Mouse (Mus musculus) midbrain, embryonic 13.5 days (tissue): ENCODE data around the gene Dlx4. TPM values are rescaled to one million over a fixed set of nuclear protein-coding genes. Genes with fewer than 3 reads are reported as not detected.
A peak's percentile ranks its signal among the peaks of the same experiment; 100 is the strongest.

Experiments used
- ATAC-seq: fragments of 200-750 bp; cut with Nextera tagmentation; 2 replicates; pipeline ENCODE4 v1.8.0; 2017; ENCODE audit warnings: mild to moderate bottlenecking, moderate TSS enrichment, moderate library complexity
- H3K27ac ChIP-seq: fragments of 300-500 bp; sonication (generic); 2 replicates; pipeline ENCODE4 v1.5.1; 2015; ENCODE audit warnings: inconsistent platforms, mild to moderate bottlenecking, moderate library complexity
- H3K27me3 ChIP-seq: fragments of 300-500 bp; sonication (generic); 2 replicates; pipeline ENCODE4 v1.6.1; 2015; ENCODE audit warnings: mild to moderate bottlenecking, inconsistent platforms
- H3K36me3 ChIP-seq: fragments of 300-500 bp; sonication (generic); 2 replicates; pipeline ENCODE4 v1.6.1; 2015; ENCODE audit warnings: mild to moderate bottlenecking, inconsistent platforms
- H3K4me1 ChIP-seq: fragments of 300-500 bp; sonication (generic); replicated peaks from 2 replicates; pipeline ENCODE4 v1.6.1; 2015; ENCODE audit warnings: inconsistent platforms
- H3K4me2 ChIP-seq: fragments of 300-500 bp; sonication (generic); replicated peaks from 2 replicates; pipeline ENCODE4 v1.6.1; 2015; ENCODE audit warnings: moderate library complexity, mild to moderate bottlenecking, inconsistent platforms
- H3K4me3 ChIP-seq: fragments of 300-500 bp; sonication (generic); replicated peaks from 2 replicates; pipeline ENCODE4 v1.5.1; 2015; ENCODE audit warnings: mild to moderate bottlenecking, inconsistent platforms
- H3K9ac ChIP-seq: fragments of 300-500 bp; sonication (generic); replicated peaks from 2 replicates; pipeline ENCODE4 v1.6.1; 2015; ENCODE audit warnings: mild to moderate bottlenecking, inconsistent platforms
- H3K9me3 ChIP-seq: fragments of 300-500 bp; sonication (generic); 2 replicates; pipeline ENCODE4 v1.6.1; 2016; ENCODE audit warnings: mild to moderate bottlenecking, inconsistent platforms
- WGBS: fragments of 180-500 bp; shearing (Covaris S2); methylation state at CpG from one replicate; pipeline ENCODE4 v1.1.7; 2015; 5-methylcytosine and 5-hydroxymethylcytosine counted together
- polyA plus RNA-seq: library from polyadenylated mRNA; unstranded; fragments of >200 nt; fragmentation: Nextera tagmentation; extraction: Ambion mirVana; gene quantifications from 2 replicates; pipeline ENCODE4 v1.2.1, GENCODE M21; 2015

Dlx4 gene
- polyA plus RNA-seq, 1 experiment from 2014 or later = not detected

DNA sequence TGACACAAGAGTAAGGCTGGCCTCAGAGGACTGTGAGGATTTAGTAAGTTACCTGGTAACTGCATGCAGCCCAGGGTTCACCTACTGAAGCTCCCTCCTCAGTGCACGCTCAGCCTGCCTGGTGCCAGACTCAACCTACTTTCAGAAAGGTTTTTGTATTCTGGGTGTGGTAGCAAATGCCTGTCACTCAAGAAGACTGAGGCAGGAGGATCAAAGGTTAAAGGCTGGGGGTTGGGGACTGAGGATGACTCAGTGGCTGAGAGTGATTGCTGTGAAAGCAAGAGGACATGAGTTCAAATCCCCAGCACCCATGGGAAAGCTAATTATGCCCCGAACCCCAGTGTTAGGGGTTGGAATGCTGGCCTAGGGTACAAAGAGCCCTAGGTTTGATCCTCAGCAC is 9.4 kb upstream of the Dlx4 start:
- 77% methylated on average over 2 of the region's 2 CpGs for WGBS
- H3K36me3 ChIP-seq = no peaks in the 10 kb centered on the region
- H3K9me3 ChIP-seq = no peaks in the 10 kb centered on the region
- no peak overlapping the region for H3K27ac ChIP-seq
- H3K4me3 ChIP-seq = no peak overlapping the region
- H3K9ac ChIP-seq = no peak overlapping the region
- peaks cover 42% of the 10 kb centered on the region for H3K27me3 ChIP-seq
- H3K4me1 ChIP-seq = peaks cover 1% of the 10 kb centered on the region; the same call in 1 of the 2 replicates
- no peak overlapping the region for H3K4me2 ChIP-seq
- no peak for ATAC-seq

DNA sequence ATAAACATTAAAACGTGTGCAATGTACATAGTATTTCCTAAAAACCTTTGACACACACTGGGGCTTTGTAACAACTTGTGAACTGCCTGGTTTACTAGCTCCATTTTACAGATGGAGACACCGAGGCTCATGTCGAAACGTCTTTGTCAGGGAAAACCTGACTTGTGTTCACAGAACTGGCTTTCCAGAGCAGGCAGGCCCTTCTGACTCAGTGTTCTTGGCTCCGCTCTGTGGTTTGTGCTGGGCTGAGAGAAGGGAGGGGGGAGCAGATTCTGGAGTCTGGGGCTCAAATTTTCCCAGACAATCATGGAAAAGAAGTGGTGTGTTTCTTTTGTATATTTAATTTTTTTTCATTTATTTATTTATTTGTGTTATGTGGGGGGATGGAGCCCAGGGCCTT is 7.6 kb upstream of the Dlx4 start:
- Histone ChIP-seq H3K4me2 (no peak overlapping the region), H3K9me3 (no peaks in the 10 kb centered on the region; the same call in 1 of the 2 replicates), H3K9ac (no peak overlapping the region), H3K27ac (no peak overlapping the region), H3K27me3 (peaks cover 60% of the 10 kb centered on the region), H3K4me1 (peaks cover 4% of the 10 kb centered on the region; the same call in 1 of the 2 replicates), H3K36me3 (no peaks in the 10 kb centered on the region), H3K4me3 (no peak overlapping the region)
- no peak for ATAC-seq
- WGBS = 79% methylated on average over 5 of the region's 5 CpGs

DNA sequence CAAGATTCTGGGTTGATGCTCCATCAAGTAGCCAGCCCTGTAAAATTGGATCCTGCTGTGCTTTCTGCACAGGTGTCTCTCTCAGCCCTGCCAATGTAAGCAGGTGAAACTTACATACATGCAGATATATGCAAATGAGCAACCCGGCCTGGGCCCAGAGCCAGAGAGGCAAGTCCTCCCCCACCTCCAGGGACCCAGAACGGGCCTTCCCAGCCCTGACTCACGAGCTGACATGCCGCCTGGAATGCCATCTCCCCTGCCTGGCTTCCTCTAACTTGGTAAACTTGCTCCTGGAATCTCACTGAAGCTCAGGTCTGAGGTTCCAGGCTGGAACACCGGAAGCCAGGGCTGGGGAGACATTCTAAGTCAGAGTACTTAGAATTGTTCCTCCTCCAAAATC is 7.1 kb upstream of the Dlx4 start:
- no peak overlapping the region for H3K4me3 ChIP-seq
- H3K27me3 ChIP-seq = peaks cover 66% of the 10 kb centered on the region
- H3K4me2 ChIP-seq = no peak overlapping the region
- peaks cover 4% of the 10 kb centered on the region; the same call in 1 of the 2 replicates for H3K4me1 ChIP-seq
- no peak for ATAC-seq
- no peak overlapping the region for H3K27ac ChIP-seq
- H3K36me3 ChIP-seq = no peaks in the 10 kb centered on the region
- H3K9ac ChIP-seq = no peak overlapping the region
- 31% methylated on average over 5 of the region's 5 CpGs for WGBS
- H3K9me3 ChIP-seq = no peaks in the 10 kb centered on the region; the same call in 1 of the 2 replicates

DNA sequence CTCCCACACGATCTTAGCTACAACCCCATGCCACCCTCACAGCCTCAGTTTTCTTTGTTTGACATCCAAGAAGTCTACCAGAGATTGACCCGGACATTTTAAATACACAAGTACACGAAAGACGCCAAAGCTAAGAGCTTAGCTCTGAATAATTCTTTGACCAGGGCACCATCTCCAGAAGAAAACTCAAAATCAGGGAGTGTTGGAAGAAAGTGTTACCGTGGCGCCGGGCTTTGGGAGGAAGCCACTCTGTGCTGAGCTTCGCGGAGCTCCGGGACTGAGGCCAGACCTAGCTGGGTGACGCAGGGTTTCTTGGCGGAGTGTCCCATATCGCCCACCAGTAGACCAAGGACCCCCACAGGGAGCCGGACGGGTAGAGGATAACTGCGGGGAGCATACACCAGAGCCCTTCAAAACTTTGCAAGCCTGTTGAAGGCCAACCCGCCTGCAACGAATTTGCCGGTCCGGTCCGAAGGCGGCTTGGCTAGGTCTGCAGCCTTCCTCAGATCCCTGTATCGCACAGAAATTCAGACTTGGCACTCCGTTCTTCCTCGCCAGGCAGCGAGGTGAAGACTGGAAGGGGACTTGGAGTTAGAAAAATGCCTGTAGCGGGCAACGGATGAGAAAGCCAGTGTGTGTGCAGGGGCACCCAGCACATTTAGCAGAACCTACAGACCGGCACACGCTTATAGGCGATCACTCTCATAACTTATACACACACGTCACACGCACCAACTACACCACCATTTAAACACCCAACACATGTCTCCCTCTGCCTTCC is 4.4 kb upstream of the Dlx4 start:
- H3K9ac ChIP-seq = no peak overlapping the region
- no peak overlapping the region for H3K4me2 ChIP-seq
- ATAC-seq = no peak
- peaks cover 12% of the 10 kb centered on the region for H3K4me1 ChIP-seq
- H3K36me3 ChIP-seq = no peaks in the 10 kb centered on the region
- peaks cover 89% of the 10 kb centered on the region for H3K27me3 ChIP-seq
- no peaks in the 10 kb centered on the region; the same call in 1 of the 2 replicates for H3K9me3 ChIP-seq
- WGBS = 1% methylated on average over 33 of the region's 33 CpGs
- H3K27ac ChIP-seq = no peak overlapping the region
- H3K4me3 ChIP-seq = no peak overlapping the region

DNA sequence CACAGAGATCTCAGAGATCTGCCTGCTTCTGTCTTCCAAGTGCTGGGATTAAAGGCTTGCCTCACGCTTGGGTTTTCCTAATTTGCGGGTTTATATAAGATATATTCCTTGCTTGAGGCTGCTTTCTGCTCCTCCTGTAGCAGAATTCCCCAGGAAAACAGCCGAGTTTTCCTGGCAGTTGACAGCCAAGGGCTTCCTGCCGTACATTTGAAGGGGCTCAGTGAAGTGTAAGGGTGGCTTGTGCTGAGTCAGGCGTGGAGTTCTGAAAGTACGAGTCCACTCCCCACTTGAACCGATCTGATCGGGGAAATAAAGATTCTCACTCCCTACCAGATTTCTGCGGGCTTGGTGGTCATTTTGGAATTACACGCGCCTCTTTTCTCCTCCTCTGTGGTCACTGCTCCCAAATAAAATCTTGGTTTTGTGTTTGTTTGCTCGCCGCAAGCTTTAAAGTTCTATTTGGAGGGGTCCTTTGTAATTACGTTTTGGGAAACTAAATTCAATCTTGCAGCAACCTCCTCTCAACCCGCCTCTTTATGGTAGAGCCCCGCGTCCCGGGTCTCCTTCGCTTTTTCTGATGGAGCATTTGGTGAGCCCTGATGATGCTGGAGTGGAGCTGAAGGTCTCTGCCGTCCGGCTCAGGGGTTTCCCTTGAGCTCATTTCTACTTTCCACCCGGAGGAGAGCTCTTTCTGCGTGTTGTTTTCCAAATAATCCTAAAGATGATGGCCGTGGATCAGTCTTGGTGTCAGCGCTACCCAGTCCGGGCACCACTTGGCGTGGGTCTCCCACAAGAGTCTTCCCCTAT is 3.6 kb upstream of the Dlx4 start:
- 1% methylated on average over 27 of the region's 27 CpGs for WGBS

DNA sequence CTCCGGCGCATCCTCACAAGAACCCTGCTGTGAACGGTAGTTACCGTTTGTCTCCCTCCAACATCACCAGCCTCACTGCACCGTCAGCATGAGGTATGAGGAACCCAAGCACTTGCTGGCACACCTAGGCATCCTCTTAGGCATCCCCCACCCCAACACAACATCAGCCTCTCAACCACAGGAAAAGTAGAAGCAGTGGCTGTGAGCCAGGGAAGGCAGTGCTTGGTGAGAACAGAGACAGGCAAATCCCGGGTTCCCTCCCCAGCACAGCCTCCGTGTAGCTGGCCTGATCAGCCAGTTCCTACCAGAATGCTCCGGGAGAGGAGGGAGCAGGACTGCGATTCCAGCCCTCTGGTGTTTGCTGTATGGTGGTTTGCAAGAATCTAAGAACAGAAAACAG is 2.7 kb upstream of the Dlx4 start:
- under 1% methylated on average over 9 of the region's 9 CpGs for whole genome bisulfite sequencing
- Histone ChIP-seq H3K4me2 (no peak overlapping the region), H3K4me3 (no peak overlapping the region), H3K27me3 (peaks cover 100% of the 10 kb centered on the region), H3K27ac (no peak overlapping the region), H3K9me3 (no peaks in the 10 kb centered on the region; the same call in 1 of the 2 replicates), H3K9ac (no peak overlapping the region), H3K36me3 (no peaks in the 10 kb centered on the region), H3K4me1 (peaks cover 20% of the 10 kb centered on the region)
- ATAC-seq = no peak

More for the DNA sequence above, 3.6 kb upstream of the Dlx4 start:
- Histone ChIP-seq H3K9ac (no peak overlapping the region), H3K9me3 (no peaks in the 10 kb centered on the region; the same call in 1 of the 2 replicates), H3K4me2 (no peak overlapping the region), H3K27me3 (peaks cover 96% of the 10 kb centered on the region), H3K4me1 (peaks cover 20% of the 10 kb centered on the region), H3K36me3 (no peaks in the 10 kb centered on the region), H3K4me3 (no peak overlapping the region), H3K27ac (no peak overlapping the region)
- ATAC-seq = no peak

DNA sequence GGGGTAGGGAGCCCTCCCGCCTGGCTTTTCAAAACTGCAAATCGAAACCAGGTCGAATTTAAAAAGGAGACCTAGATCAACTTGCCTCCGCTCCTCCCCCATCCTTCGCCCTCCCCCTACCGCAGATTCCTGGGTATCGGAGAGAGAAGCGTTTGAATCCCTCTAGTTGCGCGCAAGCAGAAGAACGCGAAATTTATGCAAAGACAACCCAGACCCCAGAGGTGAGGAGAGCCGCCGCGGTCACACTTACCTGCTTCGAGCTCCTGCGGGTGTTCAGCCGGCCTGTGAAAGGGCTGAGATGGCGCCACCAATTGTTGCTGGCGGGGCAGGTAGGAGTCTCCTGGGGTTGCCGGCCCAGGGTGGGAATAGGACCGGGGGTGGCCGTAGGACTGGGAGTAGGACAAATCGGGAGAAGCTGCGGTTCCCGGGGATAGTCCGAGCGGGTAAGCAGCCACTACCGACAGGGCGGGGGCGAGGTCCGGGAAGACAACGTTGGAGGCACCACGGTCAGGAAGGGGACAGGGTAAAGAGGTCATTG is 1.0 kb downstream of the Dlx4 start:
- Histone ChIP-seq H3K27ac (no peak overlapping the region), H3K4me2 (peak overlapping the region; percentile 58), H3K27me3 (peaks cover 100% of the 10 kb centered on the region), H3K4me1 (peaks cover 21% of the 10 kb centered on the region), H3K36me3 (no peaks in the 10 kb centered on the region), H3K9me3 (no peaks in the 10 kb centered on the region; the same call in 1 of the 2 replicates), H3K9ac (no peak overlapping the region), H3K4me3 (peak overlapping the region; percentile 35; the same call in 1 of the 2 replicates)
- 1% methylated on average over 34 of the region's 34 CpGs for WGBS
- no peak for ATAC-seq

DNA sequence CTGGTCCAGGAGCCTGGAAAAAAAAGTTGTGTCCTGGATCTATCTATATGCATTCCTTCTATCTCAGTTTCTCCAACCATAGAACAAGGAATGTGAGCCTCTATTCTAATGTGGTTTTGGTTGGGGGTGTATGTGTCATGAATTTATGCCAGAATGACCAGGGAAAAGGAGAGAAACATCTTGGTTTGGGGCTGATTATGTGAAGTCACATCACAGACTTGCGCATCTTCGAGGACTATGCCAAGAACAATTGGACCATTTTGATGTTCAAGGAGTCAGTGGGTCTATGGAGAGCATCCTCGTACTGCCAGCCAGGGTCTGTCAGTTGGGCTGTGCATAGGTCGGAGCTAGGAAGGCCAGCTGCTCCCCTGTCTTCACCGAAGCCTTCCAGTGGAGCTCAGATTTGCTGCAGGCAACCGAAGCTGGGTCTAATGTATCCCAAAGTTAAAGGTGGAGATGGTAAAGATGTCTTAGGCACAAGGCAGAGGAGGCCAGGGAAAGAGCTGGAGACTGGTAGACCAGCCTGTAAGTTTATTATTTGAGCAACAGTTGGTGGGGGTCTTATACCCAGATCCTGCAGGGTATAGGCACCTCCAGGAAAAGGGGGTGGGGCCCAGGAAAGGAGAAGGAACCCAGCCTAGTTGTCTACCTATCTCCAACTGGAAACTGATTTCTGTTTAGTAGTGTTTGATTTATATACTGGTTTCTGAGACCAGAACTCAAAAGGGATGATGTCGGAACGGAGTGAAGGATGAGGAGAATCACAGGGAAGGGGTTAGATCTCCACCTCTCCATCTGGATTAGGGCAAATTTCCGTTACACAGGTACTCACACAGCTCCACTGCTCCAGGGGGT is 1.7 kb downstream of the Dlx4 start:
- Histone ChIP-seq H3K9ac (no peak overlapping the region), H3K4me1 (peaks cover 24% of the 10 kb centered on the region), H3K4me2 (no peak overlapping the region), H3K27me3 (peaks cover 100% of the 10 kb centered on the region), H3K36me3 (no peaks in the 10 kb centered on the region), H3K4me3 (no peak overlapping the region), H3K27ac (no peak overlapping the region), H3K9me3 (no peaks in the 10 kb centered on the region)
- no peak for ATAC-seq
- 9% methylated on average over 9 of the region's 9 CpGs for WGBS

DNA sequence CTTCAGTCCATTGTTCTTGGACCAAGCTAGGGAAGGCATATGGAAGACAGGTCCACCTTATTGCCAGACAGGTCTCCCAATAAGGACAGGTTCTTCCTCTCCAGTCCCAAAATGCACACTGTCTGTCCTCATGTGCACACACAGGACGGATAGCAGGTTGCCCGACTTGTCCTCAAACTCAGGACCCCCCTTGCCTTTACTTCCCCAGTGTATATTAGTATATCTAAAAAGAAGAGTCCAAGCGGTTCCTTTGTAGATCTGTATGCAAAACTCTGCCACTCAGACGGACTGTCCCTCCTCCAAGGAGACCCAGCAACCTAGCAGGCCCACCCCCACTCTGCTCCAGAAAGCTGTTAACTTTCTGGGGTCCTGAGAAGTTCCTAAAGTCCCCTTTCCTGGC is 2.4 kb downstream of the Dlx4 start:
- Histone ChIP-seq H3K4me3 (no peak overlapping the region), H3K9me3 (no peaks in the 10 kb centered on the region), H3K36me3 (no peaks in the 10 kb centered on the region), H3K27ac (no peak overlapping the region), H3K4me1 (peaks cover 31% of the 10 kb centered on the region), H3K4me2 (no peak overlapping the region), H3K9ac (no peak overlapping the region), H3K27me3 (peaks cover 100% of the 10 kb centered on the region)
- WGBS = 4% methylated on average over 4 of the region's 4 CpGs
- no peak for ATAC-seq

DNA sequence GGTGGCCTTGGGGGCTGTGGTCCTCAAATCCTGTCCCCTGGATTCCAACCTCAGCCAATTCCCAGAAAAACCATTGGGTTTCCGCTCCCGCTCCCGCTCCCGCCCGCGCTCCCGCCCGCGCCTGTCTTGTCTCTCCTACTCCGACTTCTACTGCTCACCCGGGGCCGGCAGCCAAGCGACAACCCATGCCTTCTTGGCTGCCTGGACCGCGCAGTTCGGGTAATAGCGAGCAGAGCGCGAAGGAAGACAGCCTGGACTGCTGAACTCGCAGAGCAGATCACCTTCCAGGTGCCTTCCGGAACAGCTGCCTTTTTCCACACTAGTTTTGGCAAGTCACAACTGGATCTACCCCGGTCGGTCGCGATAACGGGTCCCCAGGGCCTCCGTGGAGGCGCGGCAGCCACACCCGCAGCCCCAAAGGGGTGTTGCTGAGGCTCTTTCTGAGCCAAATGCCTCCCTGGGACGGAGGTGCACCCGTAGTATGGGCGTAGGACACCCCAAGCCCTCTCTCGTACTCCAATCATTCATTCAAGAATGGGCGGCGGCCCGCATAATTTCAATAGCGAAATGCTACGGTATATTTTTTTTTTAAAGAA is 3.0 kb downstream of the Dlx4 start:
- ATAC-seq = no peak
- Histone ChIP-seq H3K9ac (no peak overlapping the region), H3K27me3 (peaks cover 100% of the 10 kb centered on the region), H3K27ac (no peak overlapping the region), H3K4me3 (0 out of 2 replicates have a peak overlapping the region, but pooled peaks have one; percentile 4), H3K36me3 (no peaks in the 10 kb centered on the region), H3K4me1 (peaks cover 36% of the 10 kb centered on the region), H3K4me2 (peak overlapping the region; percentile 9; the same call in 1 of the 2 replicates), H3K9me3 (no peaks in the 10 kb centered on the region)
- WGBS = 2% methylated on average over 39 of the region's 39 CpGs

DNA sequence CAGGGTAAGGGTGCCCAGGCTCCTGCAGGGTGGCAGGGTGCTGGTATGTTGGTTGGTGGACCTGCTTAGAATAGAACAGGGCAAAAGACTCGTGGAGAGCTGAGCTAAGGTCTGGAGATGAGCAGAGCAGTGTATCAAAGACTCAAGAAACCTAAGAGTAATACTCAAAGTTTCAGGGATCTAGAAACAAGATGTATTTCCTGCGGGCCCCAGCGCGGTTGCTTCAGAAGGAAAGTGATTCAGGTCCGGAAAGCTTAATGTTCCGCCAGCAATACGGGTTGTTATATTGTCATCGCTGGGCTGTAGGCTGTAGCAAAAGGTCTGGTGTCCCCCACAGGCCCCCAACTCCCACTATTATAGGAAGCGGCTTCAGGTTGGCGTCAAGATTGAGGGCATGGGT is 3.8 kb downstream of the Dlx4 start:
- H3K9ac ChIP-seq = no peak overlapping the region
- no peaks in the 10 kb centered on the region for H3K9me3 ChIP-seq
- 11% methylated on average over 10 of the region's 10 CpGs for WGBS
- no peak overlapping the region for H3K27ac ChIP-seq
- H3K36me3 ChIP-seq = no peaks in the 10 kb centered on the region
- ATAC-seq = no peak
- H3K4me2 ChIP-seq = no peak overlapping the region
- no peak overlapping the region for H3K4me3 ChIP-seq
- peaks cover 42% of the 10 kb centered on the region for H3K4me1 ChIP-seq
- H3K27me3 ChIP-seq = peaks cover 100% of the 10 kb centered on the region
